Mouse (Mus musculus): Measurements from ENCODE around the gene Glra4. TPM values are rescaled to one million over a fixed set of nuclear protein-coding genes. Genes with fewer than 3 reads are reported as not detected.
A peak's percentile ranks its signal among the peaks of the same experiment; 100 is the strongest.
"Not testable (repeated sequence)": the region's sequence is repeated elsewhere in the genome, so short reads cannot be mapped to it uniquely, and the experiment has no call there.

Glra4 gene
- polyA plus RNA-seq, 1 experiment: not detected

GRCm38 (mm10) chrX:136742241-136742640, 37.7 kb downstream of the Glra4 start:
- H3K4me3 ChIP-seq (replicated peaks; ENCODE audit: control insufficient read depth, low read depth, low read length): peak overlapping the region; percentile 95
- 21% methylated on average over 10 of the region's 10 CpGs for WGBS
- TF ChIP-seq POLR2A (IDR thresholded peaks at IDR 0.05; ENCODE audit: borderline replicate concordance, control insufficient read depth, low read depth, low read length) (no peak), CTCF (IDR thresholded peaks at IDR 0.05; ENCODE audit: control insufficient read depth, insufficient read depth, low read length) (no peak)
- H3K27ac ChIP-seq (ENCODE audit: control insufficient read depth, insufficient read depth, low read depth, low read length, poor library complexity): peak overlapping the region; percentile 93
- no peaks in the 10 kb centered on the region for H3K4me1 ChIP-seq (ENCODE audit: control insufficient read depth, insufficient read depth, low read length)

- TF ChIP-seq POLR2A (IDR thresholded peaks at IDR 0.05; ENCODE audit: borderline replicate concordance, control insufficient read depth, low read depth, low read length) (no peak), CTCF (IDR thresholded peaks at IDR 0.05; ENCODE audit: control insufficient read depth, insufficient read depth, low read length) (no peak)
- 12% methylated on average over 45 of the region's 46 CpGs for WGBS
- Histone ChIP-seq H3K4me3 (replicated peaks; ENCODE audit: control insufficient read depth, low read depth, low read length) (peak overlapping the region; percentile 95), H3K4me1 (ENCODE audit: control insufficient read depth, insufficient read depth, low read length) (no peaks in the 10 kb centered on the region), H3K27ac (ENCODE audit: control insufficient read depth, insufficient read depth, low read depth, low read length, poor library complexity) (peak overlapping the region; percentile 93)
Measured at GRCm38 (mm10) chrX:136741651-136742201, 38.2 kb downstream of the Glra4 start.

GRCm38 (mm10) chrX:136740791-136741650, 38.9 kb downstream of the Glra4 start:
- no peak for TF ChIP-seq POLR2A (IDR thresholded peaks at IDR 0.05; ENCODE audit: borderline replicate concordance, control insufficient read depth, low read depth, low read length)
- TF ChIP-seq CTCF (IDR thresholded peaks at IDR 0.05; ENCODE audit: control insufficient read depth, insufficient read depth, low read length): no peak
- H3K4me1 ChIP-seq (ENCODE audit: control insufficient read depth, insufficient read depth, low read length): no peaks in the 10 kb centered on the region
- peak overlapping the region; percentile 93 for H3K27ac ChIP-seq (ENCODE audit: control insufficient read depth, insufficient read depth, low read depth, low read length, poor library complexity)
- peak overlapping the region; percentile 95 for H3K4me3 ChIP-seq (replicated peaks; ENCODE audit: control insufficient read depth, low read depth, low read length)
- WGBS: 14% methylated on average over 39 of the region's 39 CpGs

GRCm38 (mm10) chrX:136740087-136740790, 39.7 kb downstream of the Glra4 start:
- peak overlapping the region; percentile 42 for H3K4me3 ChIP-seq (replicated peaks; ENCODE audit: control insufficient read depth, low read depth, low read length)
- no peak overlapping the region for H3K27ac ChIP-seq (ENCODE audit: control insufficient read depth, insufficient read depth, low read depth, low read length, poor library complexity)
- no peaks in the 10 kb centered on the region for H3K4me1 ChIP-seq (ENCODE audit: control insufficient read depth, insufficient read depth, low read length)
- no peak for TF ChIP-seq POLR2A (IDR thresholded peaks at IDR 0.05; ENCODE audit: borderline replicate concordance, control insufficient read depth, low read depth, low read length)
- whole genome bisulfite sequencing: 16% methylated on average over 15 of the region's 15 CpGs

- Histone ChIP-seq H3K4me3 (replicated peaks; ENCODE audit: control insufficient read depth, low read depth, low read length) (no peak overlapping the region), H3K4me1 (ENCODE audit: control insufficient read depth, insufficient read depth, low read length) (no peaks in the 10 kb centered on the region), H3K27ac (ENCODE audit: control insufficient read depth, insufficient read depth, low read depth, low read length, poor library complexity) (no peak overlapping the region)
- no peak for TF ChIP-seq POLR2A (IDR thresholded peaks at IDR 0.05; ENCODE audit: borderline replicate concordance, control insufficient read depth, low read depth, low read length)
- no peak for TF ChIP-seq CTCF (IDR thresholded peaks at IDR 0.05; ENCODE audit: control insufficient read depth, insufficient read depth, low read length)
- 71% methylated on average over 4 of the region's 4 CpGs for WGBS
Measured at GRCm38 (mm10) chrX:136732016-136732415, 47.9 kb downstream of the Glra4 start.

- WGBS: 78% methylated on average over 3 of the region's 3 CpGs
Measured at GRCm38 (mm10) chrX:136714742-136715474, 65.0 kb downstream of the Glra4 start.

GRCm38 (mm10) chrX:136708782-136709181, 71.2 kb downstream of the Glra4 start:
- H3K4me3 ChIP-seq (replicated peaks; ENCODE audit: control insufficient read depth, low read depth, low read length): no peak overlapping the region
- TF ChIP-seq CTCF (IDR thresholded peaks at IDR 0.05; ENCODE audit: control insufficient read depth, insufficient read depth, low read length) (no peak), POLR2A (IDR thresholded peaks at IDR 0.05; ENCODE audit: borderline replicate concordance, control insufficient read depth, low read depth, low read length) (no peak)
- H3K4me1 ChIP-seq (ENCODE audit: control insufficient read depth, insufficient read depth, low read length): no peaks in the 10 kb centered on the region; the same call in 1 of the 2 replicates
- no peak overlapping the region for H3K27ac ChIP-seq (ENCODE audit: control insufficient read depth, insufficient read depth, low read depth, low read length, poor library complexity)
- WGBS: 53% methylated on average over 14 of the region's 14 CpGs

More at GRCm38 (mm10) chrX:136714742-136715474, 65.0 kb downstream of the Glra4 start:
- H3K4me3 ChIP-seq (replicated peaks; ENCODE audit: control insufficient read depth, low read depth, low read length); H3K27ac ChIP-seq (ENCODE audit: control insufficient read depth, insufficient read depth, low read depth, low read length, poor library complexity); H3K4me1 ChIP-seq (ENCODE audit: control insufficient read depth, insufficient read depth, low read length): not testable (repeated sequence)
